Mouse (Mus musculus) liver, embryonic 14.5 days (tissue): ENCODE data around the gene Slc47a2. TPM values are rescaled to one million over a fixed set of nuclear protein-coding genes. Genes with fewer than 3 reads are reported as not detected.

Source experiments
- ATAC-seq: fragments of 200-750 bp; cut with Nextera tagmentation; 2 replicates; pipeline ENCODE4 v1.8.0; 2017; ENCODE audit warnings: moderate number of reproducible peaks, mild to moderate bottlenecking, moderate library complexity; ENCODE audit not compliant: insufficient read depth
- DNase-seq, 3 experiments: peaks; one replicate each; pipeline ENCODE4 v3.0.0-alpha.2; 2012 to 2013; ENCODE audit warnings: low read depth in 3 of 3, low spot score in 3 of 3
- H3K27ac ChIP-seq: fragments of 300-500 bp; sonication (generic); 2 replicates; pipeline ENCODE4 v1.5.1; 2014; ENCODE audit warnings: moderate library complexity, mild to moderate bottlenecking, control low read depth, inconsistent platforms
- H3K27me3 ChIP-seq: fragments of 300-500 bp; sonication (generic); 2 replicates; pipeline ENCODE4 v1.6.1; 2014; ENCODE audit warnings: mild to moderate bottlenecking, low read length, moderate library complexity; ENCODE audit not compliant: control insufficient read depth, insufficient read depth
- H3K36me3 ChIP-seq: fragments of 300-500 bp; sonication (generic); replicated peaks from 2 replicates; pipeline ENCODE4 v1.6.1; 2014; ENCODE audit warnings: low read depth; ENCODE audit not compliant: control insufficient read depth, insufficient read depth
- H3K4me1 ChIP-seq, 2 experiments: fragments of 200-500 bp in 1 of 2; fragments of 300-500 bp in 1 of 2; sonication (generic) in 1 of 2; replicated peaks; 2 replicates each; pipeline ENCODE4 v1.6.1; 2012 to 2014; ENCODE audit warnings: antibody characterized with exemption in 1 of 2, inconsistent platforms in 1 of 2, low read length in 1 of 2; ENCODE audit not compliant: control insufficient read depth in 2 of 2, insufficient read depth in 2 of 2
- H3K4me2 ChIP-seq: fragments of 300-500 bp; sonication (generic); 2 replicates; pipeline ENCODE4 v1.6.1; 2014; ENCODE audit warnings: low read depth, mild to moderate bottlenecking, control low read depth, moderate library complexity
- H3K4me3 ChIP-seq, 2 experiments: fragments of 200-500 bp in 1 of 2; fragments of 300-500 bp in 1 of 2; sonication (generic) in 1 of 2; 2 replicates each; pipeline ENCODE4 v1.5.1; 2012 to 2014; ENCODE audit warnings: low read depth in 2 of 2, low read length in 2 of 2, mild to moderate bottlenecking in 2 of 2, control low read depth in 1 of 2, inconsistent platforms in 1 of 2, moderate library complexity in 1 of 2; ENCODE audit not compliant: insufficient read depth in 1 of 2
- H3K9ac ChIP-seq: fragments of 300-500 bp; sonication (generic); replicated peaks from 2 replicates; pipeline ENCODE4 v1.6.1; 2014; ENCODE audit warnings: mild to moderate bottlenecking, control low read depth, moderate library complexity
- H3K9me3 ChIP-seq: fragments of 300-500 bp; sonication (generic); 2 replicates; pipeline ENCODE4 v1.6.1; 2016; ENCODE audit warnings: low read length, mixed read lengths; ENCODE audit not compliant: control insufficient read depth
- CTCF ChIP-seq: IDR thresholded peaks from 2 replicates; pipeline ENCODE4 v1.5.1; 2016; ENCODE audit warnings: antibody characterized with exemption, low read depth, control low read depth
- EP300 ChIP-seq: IDR thresholded peaks from 2 replicates; pipeline ENCODE4 v1.6.1; 2016; ENCODE audit warnings: antibody characterized with exemption, low read depth
- WGBS: fragments of 180-500 bp; shearing (Covaris S2); extraction: QIAGEN DNeasy Blood & Tissue Kit; methylation state at CpG from one replicate; pipeline ENCODE4 v1.1.7; 2014; ENCODE audit not compliant: insufficient replicate concordance; 5-methylcytosine and 5-hydroxymethylcytosine counted together
- polyA plus RNA-seq, 2 experiments: library from polyadenylated mRNA; depleted of rRNA in 1 of 2; stranded (reverse) in 1 of 2; unstranded in 1 of 2; fragments of >200 nt; fragmentation: Nextera tagmentation in 1 of 2; extraction: Ambion mirVana in 1 of 2; gene quantifications; 2 replicates each; pipeline versions ENCODE4 v1.2.1 to v1.2.3; 2012 to 2014

Slc47a2 gene
- polyA plus RNA-seq, 2 experiments: 0.10 to 0.21 TPM

GRCm38 (mm10) chr11:61271612-61272011 is 71.0 kb downstream of the Slc47a2 start:
- no peak for TF ChIP-seq EP300
- no peak for TF ChIP-seq CTCF
- DNase-seq (no peak), ATAC-seq (no peak)
- no peak overlapping the region for H3K4me3 ChIP-seq
- no peaks in the 10 kb centered on the region for H3K36me3 ChIP-seq
- H3K9ac ChIP-seq: no peak overlapping the region
- no peaks in the 10 kb centered on the region for H3K27me3 ChIP-seq
- H3K4me2 ChIP-seq: no peak overlapping the region
- H3K27ac ChIP-seq: no peak overlapping the region
- peaks cover 6 to 24% of the 10 kb centered on the region in 2 experiments; a peak in 3 of 4 replicates for H3K4me1 ChIP-seq
- H3K9me3 ChIP-seq: no peaks in the 10 kb centered on the region

- Histone ChIP-seq H3K4me3 (no peak overlapping the region), H3K9me3 (no peaks in the 10 kb centered on the region), H3K4me1 (peaks cover 6 to 23% of the 10 kb centered on the region in 2 experiments; a peak in 3 of 4 replicates), H3K27ac (no peak overlapping the region), H3K36me3 (no peaks in the 10 kb centered on the region), H3K27me3 (no peaks in the 10 kb centered on the region), H3K9ac (no peak overlapping the region), H3K4me2 (no peak overlapping the region)
- DNase-seq: no peak
- no peak for TF ChIP-seq EP300
- WGBS: 70% methylated on average over 5 of the region's 5 CpGs
- ATAC-seq: no peak
Measured at GRCm38 (mm10) chr11:61270406-61270805, 72.3 kb downstream of the Slc47a2 start.

- no peak overlapping the region for H3K27ac ChIP-seq
- H3K4me2 ChIP-seq: no peak overlapping the region; the same call in 1 of the 2 replicates
- H3K4me3 ChIP-seq: no peak overlapping the region
- no peaks in the 10 kb centered on the region for H3K9me3 ChIP-seq
- 56% methylated on average over 6 of the region's 6 CpGs for WGBS
- peaks cover 4 to 15% of the 10 kb centered on the region in 2 experiments for H3K4me1 ChIP-seq
- ATAC-seq: no peak
- no peaks in the 10 kb centered on the region for H3K27me3 ChIP-seq
- H3K9ac ChIP-seq: no peak overlapping the region
- DNase-seq: peak in 2 of 3 experiments; percentile 16 to 17
- H3K36me3 ChIP-seq: no peaks in the 10 kb centered on the region
- TF ChIP-seq CTCF (no peak), EP300 (no peak)
Measured at GRCm38 (mm10) chr11:61268626-61269349, 73.9 kb downstream of the Slc47a2 start.

- H3K4me1 ChIP-seq: peaks cover 4 to 15% of the 10 kb centered on the region in 2 experiments
- peak within 1 kb of the TSS; percentile 67 to 70 for H3K4me3 ChIP-seq
- ATAC-seq (peak; percentile 96), DNase-seq (peak; percentile 88 to 91 (median 88))
- H3K36me3 ChIP-seq: no peaks in the 10 kb centered on the region
- TF ChIP-seq EP300 (no peak), CTCF (peak; percentile 19)
- peak within 1 kb of the TSS; percentile 72 for H3K9ac ChIP-seq
- no peaks in the 10 kb centered on the region for H3K9me3 ChIP-seq
- H3K4me2 ChIP-seq: peak within 1 kb of the TSS; percentile 71
- under 1% methylated on average over 58 of the region's 58 CpGs for WGBS
- no peaks in the 10 kb centered on the region for H3K27me3 ChIP-seq
- peak within 1 kb of the TSS; percentile 69 for H3K27ac ChIP-seq
Measured at GRCm38 (mm10) chr11:61266551-61267533, 75.8 kb downstream of the Slc47a2 start, which contains the start of gene Aldh3a2. Gene Aldh3a2 (minus strand): TSS chr11:61267464.

GRCm38 (mm10) chr11:61263841-61264240 is 78.8 kb downstream of the Slc47a2 start:
- no peak for ATAC-seq
- H3K27me3 ChIP-seq: no peaks in the 10 kb centered on the region

More at GRCm38 (mm10) chr11:61263841-61264240, 78.8 kb downstream of the Slc47a2 start:
- Histone ChIP-seq H3K9me3 (no peaks in the 10 kb centered on the region), H3K4me3 (no peak overlapping the region), H3K36me3 (0 out of 2 replicates have a peak, but pooled peaks cover 3% of the 10 kb centered on the region), H3K9ac (no peak overlapping the region), H3K4me2 (no peak overlapping the region), H3K4me1 (peaks cover 4 to 13% of the 10 kb centered on the region in 2 experiments), H3K27ac (no peak overlapping the region)
- WGBS: 62% methylated on average over 1 of the region's 1 CpGs
- no peak for DNase-seq
- no peak for TF ChIP-seq EP300
- no peak for TF ChIP-seq CTCF
